Mouse (Mus musculus): ENCODE data around the gene Stam.

DNA sequence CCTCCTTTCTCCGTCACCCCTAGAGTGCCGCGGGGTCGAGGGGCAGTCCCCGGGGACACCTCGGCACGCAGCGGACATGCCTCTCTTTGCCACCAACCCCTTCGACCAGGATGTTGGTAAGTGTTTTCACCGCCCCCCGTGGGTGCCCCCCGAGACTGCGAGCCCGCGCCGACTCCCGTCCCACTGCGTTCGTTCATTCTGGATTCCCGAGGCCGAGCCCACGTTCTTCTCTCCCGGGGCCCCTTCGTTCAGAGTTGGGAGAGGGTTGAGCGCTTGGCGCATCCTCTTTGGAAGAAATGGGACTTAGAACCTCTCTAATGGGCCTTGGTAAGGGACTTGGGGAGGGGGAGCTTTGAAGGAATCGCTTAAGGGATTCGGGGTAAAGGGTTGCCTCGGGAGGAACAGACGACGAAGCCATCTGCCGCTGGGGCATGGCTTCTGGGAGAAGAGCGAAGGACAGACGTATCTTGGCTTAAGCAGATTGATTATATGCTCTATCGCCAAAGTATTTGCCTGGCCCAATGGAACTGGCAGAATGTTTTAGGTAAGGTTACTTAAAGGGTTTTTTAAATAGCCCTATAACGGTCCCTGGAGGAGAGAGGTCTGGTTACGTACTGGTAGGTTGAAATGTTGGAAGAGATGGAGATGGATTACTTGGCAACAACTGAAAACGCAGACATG lies 463 bp downstream of the Stam start:
- TF ChIP-seq POLR2A (IDR thresholded peaks at IDR 0.05; ENCODE audit: borderline replicate concordance, low read depth, low read length) (no peak), CTCF (IDR thresholded peaks at IDR 0.05; ENCODE audit: low read depth, low read length) (no peak)
